Mouse (Mus musculus): ENCODE data around the gene Slc5a1. TPM values are rescaled to one million over a fixed set of nuclear protein-coding genes. Genes with fewer than 3 reads are reported as not detected.

The Slc5a1 gene
- 11.2 and 11.3 TPM in 2 replicates for polyA plus RNA-seq (2015; fragmentation: Nextera tagmentation; extraction: Ambion mirVana)

- ATAC-seq (replicated peaks; ENCODE audit: low FRiP score), result peak; percentile 70
- Histone ChIP-seq H3K4me2 (peak within 1 kb of the TSS; percentile 52), H3K36me3 (no peaks in the 10 kb centered on the region), H3K27ac (no peak within 1 kb of the TSS), H3K9ac (no peak within 1 kb of the TSS), H3K27me3 (peaks cover 30% of the 10 kb centered on the region), H3K4me1 (peaks cover 9% of the 10 kb centered on the region; the same call in 1 of the 2 replicates), H3K9me3 (replicated peaks) (no peaks in the 10 kb centered on the region), H3K4me3 (replicated peaks) (peak within 1 kb of the TSS; percentile 27)
- 14% methylated on average over 25 of the region's 25 CpGs for WGBS
These were observed at the start of gene Slc5a1 for GRCm38 (mm10) chr5:33104025-33104481. TSS of gene Slc5a1 (plus strand) at chr5:33104219.

- Histone ChIP-seq H3K4me2 (no peak overlapping the region), H3K4me3 (replicated peaks) (no peak overlapping the region), H3K9me3 (replicated peaks) (no peaks in the 10 kb centered on the region), H3K27ac (peak overlapping the region; percentile 7; the same call in 1 of the 2 replicates), H3K36me3 (no peaks in the 10 kb centered on the region), H3K9ac (no peak overlapping the region), H3K4me1 (no peaks in the 10 kb centered on the region), H3K27me3 (no peaks in the 10 kb centered on the region)
- WGBS, result 62% methylated on average over 10 of the region's 10 CpGs
- peak; percentile 49; the same call in 1 of the 2 replicates for ATAC-seq (replicated peaks; ENCODE audit: low FRiP score)
These were observed 47.8 kb upstream of the Slc5a1 start for GRCm38 (mm10) chr5:33056126-33056765.

DNA sequence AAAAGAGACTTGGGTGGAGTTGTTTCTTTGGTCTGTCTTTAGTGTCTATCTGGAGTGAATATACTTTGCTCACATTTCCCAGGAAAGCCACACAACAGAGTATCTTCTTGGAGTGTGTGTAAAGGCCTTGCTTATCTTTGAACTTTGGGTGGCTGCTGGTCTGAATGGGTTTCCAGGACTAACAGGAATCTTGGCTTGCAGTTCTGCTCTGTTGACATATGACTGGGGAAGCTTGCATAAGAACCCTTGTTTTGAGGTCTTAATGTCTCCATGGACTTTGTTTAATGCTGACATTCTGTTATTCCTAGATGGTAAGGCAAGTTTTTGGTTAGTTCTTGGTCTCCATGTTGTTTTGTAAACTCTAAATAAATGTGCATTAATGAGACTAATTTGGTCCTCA is 33.9 kb upstream of the Slc5a1 start:
- Histone ChIP-seq H3K27me3 (no peaks in the 10 kb centered on the region), H3K9ac (no peak overlapping the region), H3K4me2 (no peak overlapping the region), H3K4me1 (no peaks in the 10 kb centered on the region), H3K9me3 (replicated peaks) (no peaks in the 10 kb centered on the region), H3K4me3 (replicated peaks) (no peak overlapping the region), H3K27ac (no peak overlapping the region), H3K36me3 (no peaks in the 10 kb centered on the region)
- no peak for ATAC-seq (replicated peaks; ENCODE audit: low FRiP score)

DNA sequence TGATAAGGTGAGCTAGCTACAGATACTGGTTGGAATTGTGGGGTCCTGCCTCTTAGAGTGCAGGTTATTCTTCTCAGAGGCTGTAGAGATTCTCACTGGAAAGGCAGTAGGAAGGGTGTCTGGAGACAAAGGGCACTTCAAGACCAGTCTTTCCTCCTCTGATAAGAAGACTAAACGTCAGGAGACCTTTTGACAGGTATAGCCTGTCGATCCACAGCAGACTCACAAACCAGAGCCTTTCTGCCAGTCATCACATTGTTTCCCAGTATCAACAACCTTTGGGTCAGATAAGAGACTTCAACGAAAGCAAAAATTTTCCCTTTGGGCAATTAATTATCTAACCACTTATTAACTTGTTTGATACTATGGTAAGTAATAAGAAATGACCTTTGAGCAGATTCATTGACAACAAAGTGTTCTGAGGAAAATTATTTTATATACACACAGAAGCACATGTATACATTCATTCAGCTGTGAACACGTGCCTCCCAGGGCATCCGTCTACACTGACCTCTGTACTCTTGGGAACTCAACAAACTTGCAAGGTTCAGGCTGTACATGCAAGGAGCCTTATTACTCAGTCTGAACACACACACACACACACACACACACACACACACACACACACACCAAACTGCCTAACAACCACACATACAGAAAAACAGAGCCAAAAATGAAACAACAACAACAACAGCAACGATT is 27.4 kb upstream of the Slc5a1 start:
- H3K27ac ChIP-seq, result no peak overlapping the region
- WGBS, result 81% methylated on average over 6 of the region's 6 CpGs
- no peak overlapping the region for H3K4me3 ChIP-seq (replicated peaks)

GRCm38 (mm10) chr5:33082896-33083295 is 21.1 kb upstream of the Slc5a1 start:
- 71% methylated on average over 1 of the region's 1 CpGs for WGBS
- no peaks in the 10 kb centered on the region for H3K27me3 ChIP-seq
- H3K4me3 ChIP-seq (replicated peaks), result no peak overlapping the region
- ATAC-seq (replicated peaks; ENCODE audit: low FRiP score), result no peak
- no peaks in the 10 kb centered on the region for H3K36me3 ChIP-seq
- no peak overlapping the region for H3K27ac ChIP-seq
- H3K4me2 ChIP-seq, result no peak overlapping the region
- no peak overlapping the region for H3K9ac ChIP-seq
- H3K4me1 ChIP-seq, result no peaks in the 10 kb centered on the region
- no peaks in the 10 kb centered on the region for H3K9me3 ChIP-seq (replicated peaks)

More for the DNA sequence above, 27.4 kb upstream of the Slc5a1 start:
- H3K4me1 ChIP-seq, result no peaks in the 10 kb centered on the region
- H3K9ac ChIP-seq, result no peak overlapping the region
- ATAC-seq (replicated peaks; ENCODE audit: low FRiP score), result no peak
- H3K27me3 ChIP-seq, result no peaks in the 10 kb centered on the region
- no peak overlapping the region for H3K4me2 ChIP-seq
- no peaks in the 10 kb centered on the region for H3K36me3 ChIP-seq
- no peaks in the 10 kb centered on the region for H3K9me3 ChIP-seq (replicated peaks)

DNA sequence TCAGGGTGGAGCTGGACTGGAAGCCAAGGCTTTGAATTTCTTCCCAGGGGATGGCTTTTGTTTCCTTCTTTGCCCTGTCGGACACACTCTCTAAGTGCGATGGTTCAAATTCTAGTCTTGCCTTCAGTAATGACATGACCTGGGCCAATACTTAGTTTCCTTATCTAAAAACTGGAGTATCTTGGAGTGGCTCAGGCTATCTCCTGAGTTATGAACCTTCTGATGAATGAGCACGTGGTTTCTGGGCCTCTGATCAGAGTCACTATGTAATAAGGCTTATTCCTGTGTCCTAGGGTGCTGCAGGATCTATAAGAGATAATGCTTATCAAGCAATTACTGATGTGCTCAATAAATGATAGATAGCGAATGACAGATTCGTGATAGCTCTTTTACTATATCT is 19.4 kb upstream of the Slc5a1 start:
- Histone ChIP-seq H3K4me2 (no peak overlapping the region), H3K9me3 (replicated peaks) (no peaks in the 10 kb centered on the region), H3K4me1 (no peaks in the 10 kb centered on the region), H3K9ac (no peak overlapping the region), H3K4me3 (replicated peaks) (no peak overlapping the region), H3K36me3 (no peaks in the 10 kb centered on the region), H3K27ac (no peak overlapping the region), H3K27me3 (no peaks in the 10 kb centered on the region)
- ATAC-seq (replicated peaks; ENCODE audit: low FRiP score), result no peak
- WGBS, result 82% methylated on average over 5 of the region's 5 CpGs

GRCm38 (mm10) chr5:33091342-33091741 is 12.7 kb upstream of the Slc5a1 start:
- ATAC-seq (replicated peaks; ENCODE audit: low FRiP score), result no peak

DNA sequence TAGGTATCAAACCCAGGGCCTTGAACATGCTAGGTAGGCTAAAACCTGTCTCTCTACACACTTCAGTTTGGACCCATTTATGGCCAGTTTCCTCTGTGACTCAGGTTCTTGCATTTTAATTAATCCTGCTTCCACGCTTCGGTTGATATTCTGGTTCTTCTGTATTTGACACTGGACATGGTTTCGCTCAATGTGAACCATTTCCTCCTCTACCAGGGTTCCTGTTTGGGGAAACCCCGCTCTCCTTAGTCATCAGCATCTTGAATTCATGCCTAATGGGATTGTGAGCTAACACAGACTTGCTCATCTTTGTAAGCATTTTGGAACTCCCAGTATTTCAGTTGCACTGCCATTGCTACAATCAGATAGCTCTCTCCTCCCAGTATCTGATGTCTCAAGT is 8.7 kb upstream of the Slc5a1 start:
- no peak overlapping the region for H3K4me3 ChIP-seq (replicated peaks)
- no peak overlapping the region for H3K9ac ChIP-seq
- H3K4me2 ChIP-seq, result no peak overlapping the region
- H3K9me3 ChIP-seq (replicated peaks), result no peaks in the 10 kb centered on the region
- no peaks in the 10 kb centered on the region for H3K27me3 ChIP-seq
- H3K4me1 ChIP-seq, result no peaks in the 10 kb centered on the region
- H3K36me3 ChIP-seq, result no peaks in the 10 kb centered on the region
- no peak overlapping the region for H3K27ac ChIP-seq
- WGBS, result 84% methylated on average over 4 of the region's 4 CpGs
- no peak for ATAC-seq (replicated peaks; ENCODE audit: low FRiP score)

More at GRCm38 (mm10) chr5:33091342-33091741, 12.7 kb upstream of the Slc5a1 start:
- H3K4me3 ChIP-seq (replicated peaks), result no peak overlapping the region
- no peak overlapping the region for H3K9ac ChIP-seq
- no peaks in the 10 kb centered on the region for H3K36me3 ChIP-seq
- no peaks in the 10 kb centered on the region for H3K9me3 ChIP-seq (replicated peaks)
- H3K4me1 ChIP-seq, result no peaks in the 10 kb centered on the region
- no peak overlapping the region for H3K4me2 ChIP-seq
- H3K27ac ChIP-seq, result no peak overlapping the region
- WGBS, result 84% methylated on average over 6 of the region's 6 CpGs
- no peaks in the 10 kb centered on the region for H3K27me3 ChIP-seq

- ATAC-seq (replicated peaks; ENCODE audit: low FRiP score), result no peak
- H3K4me2 ChIP-seq, result no peak overlapping the region
- peaks cover 9% of the 10 kb centered on the region; the same call in 1 of the 2 replicates for H3K4me1 ChIP-seq
- H3K27me3 ChIP-seq, result peaks cover 30% of the 10 kb centered on the region
- no peak overlapping the region for H3K27ac ChIP-seq
- no peaks in the 10 kb centered on the region for H3K36me3 ChIP-seq
- H3K9me3 ChIP-seq (replicated peaks), result no peaks in the 10 kb centered on the region
- H3K4me3 ChIP-seq (replicated peaks), result no peak overlapping the region
- H3K9ac ChIP-seq, result no peak overlapping the region
- 52% methylated on average over 12 of the region's 12 CpGs for WGBS
These were observed 1.5 kb upstream of the Slc5a1 start for GRCm38 (mm10) chr5:33102369-33103055.

DNA sequence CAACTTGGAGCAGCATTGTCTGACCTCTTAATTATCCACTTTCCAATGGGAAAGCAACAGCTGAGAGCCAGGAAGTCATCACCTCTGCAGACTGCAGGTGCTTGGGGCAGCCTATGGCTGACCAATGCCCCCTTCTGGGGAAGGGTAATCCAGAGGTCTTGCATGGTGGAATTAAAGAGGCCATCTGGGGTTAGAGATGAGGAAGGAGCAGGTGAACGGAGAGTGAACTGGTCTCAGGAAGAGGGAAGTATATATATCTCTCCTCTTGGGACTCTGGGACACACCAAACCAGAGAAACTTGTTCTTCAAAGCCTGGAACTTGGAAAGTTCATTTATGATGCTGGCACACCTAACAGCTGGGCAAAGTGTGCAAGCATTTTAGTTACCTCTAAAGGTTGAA is 857 bp downstream of the Slc5a1 start:
- Histone ChIP-seq H3K4me3 (replicated peaks) (no peak overlapping the region), H3K4me1 (peaks cover 9% of the 10 kb centered on the region; the same call in 1 of the 2 replicates), H3K27me3 (peaks cover 30% of the 10 kb centered on the region), H3K36me3 (no peaks in the 10 kb centered on the region), H3K27ac (no peak overlapping the region), H3K4me2 (no peak overlapping the region), H3K9me3 (replicated peaks) (no peaks in the 10 kb centered on the region), H3K9ac (no peak overlapping the region)
- WGBS, result 45% methylated on average over 1 of the region's 1 CpGs
- ATAC-seq (replicated peaks; ENCODE audit: low FRiP score), result no peak

DNA sequence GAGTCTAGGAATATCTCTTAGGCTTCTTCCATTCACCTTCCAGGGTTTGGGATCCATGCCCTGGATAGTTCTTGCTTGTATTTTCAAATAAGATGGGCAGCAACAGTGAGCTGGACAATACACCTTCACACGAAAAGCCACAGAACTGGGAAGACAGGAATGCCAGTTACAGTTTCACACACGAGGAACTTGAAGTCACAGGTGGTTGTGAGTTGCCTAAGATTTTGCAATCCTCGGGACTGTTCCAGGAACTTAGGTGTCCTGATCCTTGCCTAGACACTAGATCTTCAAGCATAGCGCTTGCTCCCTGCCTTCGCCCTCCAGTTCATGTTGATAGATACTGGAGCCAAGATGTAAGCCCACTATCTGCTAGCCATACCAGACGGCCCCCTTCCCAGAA is 1.6 kb downstream of the Slc5a1 start:
- Histone ChIP-seq H3K36me3 (no peaks in the 10 kb centered on the region), H3K4me1 (peaks cover 9% of the 10 kb centered on the region; the same call in 1 of the 2 replicates), H3K27me3 (peaks cover 30% of the 10 kb centered on the region), H3K27ac (no peak overlapping the region), H3K4me3 (replicated peaks) (no peak overlapping the region), H3K9ac (no peak overlapping the region), H3K9me3 (replicated peaks) (no peaks in the 10 kb centered on the region), H3K4me2 (no peak overlapping the region)
- WGBS, result 89% methylated on average over 6 of the region's 6 CpGs
- ATAC-seq (replicated peaks; ENCODE audit: low FRiP score), result no peak

DNA sequence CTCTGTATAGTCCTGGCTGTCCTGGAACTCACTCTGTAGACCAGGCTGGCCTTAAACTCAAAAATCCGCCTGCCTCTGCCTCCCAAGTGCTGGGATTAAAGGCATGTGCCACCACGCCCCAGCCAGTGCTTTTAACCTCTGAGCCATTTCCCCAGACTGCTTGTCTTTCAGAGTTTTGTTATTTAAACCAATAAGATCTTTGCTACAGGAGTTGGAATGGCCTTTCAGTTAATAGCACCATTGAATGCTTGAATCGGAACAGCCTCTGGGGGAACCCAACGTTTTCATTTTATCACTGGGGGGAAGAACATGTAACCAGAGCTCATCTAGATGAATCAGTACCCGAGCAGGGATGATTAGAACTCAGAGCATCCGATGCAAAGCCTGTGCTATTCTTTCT is 3.0 kb downstream of the Slc5a1 start:
- WGBS, result 80% methylated on average over 6 of the region's 6 CpGs
- peaks cover 9% of the 10 kb centered on the region; the same call in 1 of the 2 replicates for H3K4me1 ChIP-seq
- H3K4me3 ChIP-seq (replicated peaks), result no peak overlapping the region
- H3K9me3 ChIP-seq (replicated peaks), result no peaks in the 10 kb centered on the region
- no peak overlapping the region for H3K9ac ChIP-seq
- H3K36me3 ChIP-seq, result no peaks in the 10 kb centered on the region
- H3K27me3 ChIP-seq, result peaks cover 30% of the 10 kb centered on the region
- H3K27ac ChIP-seq, result no peak overlapping the region
- ATAC-seq (replicated peaks; ENCODE audit: low FRiP score), result no peak
- no peak overlapping the region for H3K4me2 ChIP-seq
